Mouse (Mus musculus): ENCODE measurements around the gene Rhou.

DNA sequence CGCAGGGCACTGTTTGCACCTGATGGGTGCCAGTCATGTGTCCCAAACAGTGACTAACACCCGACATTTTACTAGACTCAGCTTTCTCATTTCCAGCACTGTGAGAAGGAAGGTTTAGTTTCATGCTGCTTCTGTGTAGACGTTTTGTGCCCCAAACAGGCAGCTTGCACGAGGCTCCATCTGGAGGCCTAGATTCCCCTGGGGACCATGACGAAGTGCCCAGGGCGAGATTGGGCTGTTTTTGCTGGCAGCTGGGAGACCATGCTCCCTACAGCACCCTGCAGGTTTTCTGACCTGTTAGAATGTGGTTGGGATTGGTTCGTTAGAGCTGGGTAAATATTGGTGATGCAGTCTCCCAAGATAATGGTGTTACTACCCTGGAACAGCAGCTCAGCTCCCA lies 17.0 kb downstream of the Rhou start:
- TF ChIP-seq CTCF (conservative IDR thresholded peaks at IDR 0.05; ENCODE audit: insufficient read depth, insufficient read length, low read depth, low read length) (no peak), POLR2A (IDR thresholded peaks at IDR 0.05; ENCODE audit: low read depth, low read length) (no peak)
